Mouse (Mus musculus): ENCODE results near the gene Calu. TPM values are rescaled to one million over a fixed set of nuclear protein-coding genes. Genes with fewer than 3 reads are reported as not detected.

Calu gene
- polyA plus RNA-seq, 1 experiment = 41.9 TPM

GRCm38 (mm10) chr6:29391802-29392201 is 43.9 kb downstream of the Calu start:
- no peak for DNase-seq
- Histone ChIP-seq H3K27ac (ENCODE audit: control insufficient read depth, insufficient read depth, low read length) (no peak overlapping the region), H3K4me3 (ENCODE audit: control insufficient read depth, insufficient read depth, low read length) (no peak overlapping the region), H3K27me3 (ENCODE audit: control insufficient read depth, insufficient read depth, low read length) (peaks cover 17% of the 10 kb centered on the region), H3K4me1 (replicated peaks; ENCODE audit: control insufficient read depth, insufficient read depth, low read length) (peaks cover 7% of the 10 kb centered on the region), H3K36me3 (ENCODE audit: control insufficient read depth, insufficient read depth, low read length) (no peaks in the 10 kb centered on the region)
- TF ChIP-seq CTCF (IDR thresholded peaks at IDR 0.05; ENCODE audit: borderline replicate concordance, control insufficient read depth, extremely low read depth, insufficient read depth, low read length, poor library complexity) (no peak), POLR2A (IDR thresholded peaks at IDR 0.05; ENCODE audit: control insufficient read depth, extremely low read depth, insufficient read depth, low read length, poor library complexity) (no peak)
- WGBS = 73% methylated on average over 4 of the region's 4 CpGs

- H3K4me3 ChIP-seq (ENCODE audit: control insufficient read depth, insufficient read depth, low read length) = no peak overlapping the region
- H3K4me1 ChIP-seq (replicated peaks; ENCODE audit: control insufficient read depth, insufficient read depth, low read length) = peaks cover 7% of the 10 kb centered on the region
- WGBS = 88% methylated on average over 1 of the region's 1 CpGs
- peaks cover 28% of the 10 kb centered on the region for H3K27me3 ChIP-seq (ENCODE audit: control insufficient read depth, insufficient read depth, low read length)
- no peaks in the 10 kb centered on the region for H3K36me3 ChIP-seq (ENCODE audit: control insufficient read depth, insufficient read depth, low read length)
- H3K27ac ChIP-seq (ENCODE audit: control insufficient read depth, insufficient read depth, low read length) = no peak overlapping the region
- no peak for TF ChIP-seq CTCF (IDR thresholded peaks at IDR 0.05; ENCODE audit: borderline replicate concordance, control insufficient read depth, extremely low read depth, insufficient read depth, low read length, poor library complexity)
- TF ChIP-seq POLR2A (IDR thresholded peaks at IDR 0.05; ENCODE audit: control insufficient read depth, extremely low read depth, insufficient read depth, low read length, poor library complexity) = no peak
- no peak for DNase-seq
Observed at GRCm38 (mm10) chr6:29394286-29394685, 46.4 kb downstream of the Calu start.

GRCm38 (mm10) chr6:29395910-29396713 is 48.2 kb downstream of the Calu start, which contains the start of gene Ccdc136:
Gene Ccdc136, plus strand, starts transcription at chr6:29396309.
- Histone ChIP-seq H3K27me3 (ENCODE audit: control insufficient read depth, insufficient read depth, low read length) (peaks cover 30% of the 10 kb centered on the region), H3K36me3 (ENCODE audit: control insufficient read depth, insufficient read depth, low read length) (no peaks in the 10 kb centered on the region), H3K27ac (ENCODE audit: control insufficient read depth, insufficient read depth, low read length) (no peak within 1 kb of the TSS), H3K4me1 (replicated peaks; ENCODE audit: control insufficient read depth, insufficient read depth, low read length) (peaks cover 7% of the 10 kb centered on the region), H3K4me3 (ENCODE audit: control insufficient read depth, insufficient read depth, low read length) (peak within 1 kb of the TSS; percentile 42)
- WGBS = 2% methylated on average over 49 of the region's 49 CpGs
- DNase-seq = peak; percentile 21
- TF ChIP-seq CTCF (IDR thresholded peaks at IDR 0.05; ENCODE audit: borderline replicate concordance, control insufficient read depth, extremely low read depth, insufficient read depth, low read length, poor library complexity) (no peak), POLR2A (IDR thresholded peaks at IDR 0.05; ENCODE audit: control insufficient read depth, extremely low read depth, insufficient read depth, low read length, poor library complexity) (no peak)

GRCm38 (mm10) chr6:29396714-29397540 is 49.1 kb downstream of the Calu start:
- Histone ChIP-seq H3K27me3 (ENCODE audit: control insufficient read depth, insufficient read depth, low read length) (peaks cover 30% of the 10 kb centered on the region), H3K27ac (ENCODE audit: control insufficient read depth, insufficient read depth, low read length) (no peak overlapping the region), H3K36me3 (ENCODE audit: control insufficient read depth, insufficient read depth, low read length) (no peaks in the 10 kb centered on the region), H3K4me1 (replicated peaks; ENCODE audit: control insufficient read depth, insufficient read depth, low read length) (peaks cover 7% of the 10 kb centered on the region), H3K4me3 (ENCODE audit: control insufficient read depth, insufficient read depth, low read length) (peak overlapping the region; percentile 42)
- 29% methylated on average over 24 of the region's 24 CpGs for WGBS
- no peak for DNase-seq
- TF ChIP-seq CTCF (IDR thresholded peaks at IDR 0.05; ENCODE audit: borderline replicate concordance, control insufficient read depth, extremely low read depth, insufficient read depth, low read length, poor library complexity) = no peak
- no peak for TF ChIP-seq POLR2A (IDR thresholded peaks at IDR 0.05; ENCODE audit: control insufficient read depth, extremely low read depth, insufficient read depth, low read length, poor library complexity)

GRCm38 (mm10) chr6:29397575-29397974 is 49.7 kb downstream of the Calu start:
- H3K27me3 ChIP-seq (ENCODE audit: control insufficient read depth, insufficient read depth, low read length) = peaks cover 30% of the 10 kb centered on the region
- no peak overlapping the region for H3K4me3 ChIP-seq (ENCODE audit: control insufficient read depth, insufficient read depth, low read length)
- H3K27ac ChIP-seq (ENCODE audit: control insufficient read depth, insufficient read depth, low read length) = no peak overlapping the region
- TF ChIP-seq POLR2A (IDR thresholded peaks at IDR 0.05; ENCODE audit: control insufficient read depth, extremely low read depth, insufficient read depth, low read length, poor library complexity) = no peak
- TF ChIP-seq CTCF (IDR thresholded peaks at IDR 0.05; ENCODE audit: borderline replicate concordance, control insufficient read depth, extremely low read depth, insufficient read depth, low read length, poor library complexity) = no peak
- H3K4me1 ChIP-seq (replicated peaks; ENCODE audit: control insufficient read depth, insufficient read depth, low read length) = peaks cover 7% of the 10 kb centered on the region
- H3K36me3 ChIP-seq (ENCODE audit: control insufficient read depth, insufficient read depth, low read length) = no peaks in the 10 kb centered on the region
- 73% methylated on average over 6 of the region's 6 CpGs for WGBS
- DNase-seq = no peak

GRCm38 (mm10) chr6:29399851-29400250 is 52.0 kb downstream of the Calu start:
- H3K4me1 ChIP-seq (replicated peaks; ENCODE audit: control insufficient read depth, insufficient read depth, low read length) = peaks cover 7% of the 10 kb centered on the region
- TF ChIP-seq POLR2A (IDR thresholded peaks at IDR 0.05; ENCODE audit: control insufficient read depth, extremely low read depth, insufficient read depth, low read length, poor library complexity) (no peak), CTCF (IDR thresholded peaks at IDR 0.05; ENCODE audit: borderline replicate concordance, control insufficient read depth, extremely low read depth, insufficient read depth, low read length, poor library complexity) (no peak)
- no peak overlapping the region for H3K27ac ChIP-seq (ENCODE audit: control insufficient read depth, insufficient read depth, low read length)
- peaks cover 25% of the 10 kb centered on the region for H3K27me3 ChIP-seq (ENCODE audit: control insufficient read depth, insufficient read depth, low read length)
- no peak overlapping the region for H3K4me3 ChIP-seq (ENCODE audit: control insufficient read depth, insufficient read depth, low read length)
- no peak for DNase-seq
- no peaks in the 10 kb centered on the region for H3K36me3 ChIP-seq (ENCODE audit: control insufficient read depth, insufficient read depth, low read length)
- 97% methylated on average over 4 of the region's 4 CpGs for WGBS
